Mouse (Mus musculus) skeletal muscle tissue, adult 2 months (tissue): ENCODE results near the gene Cfap20.
A peak's percentile ranks its signal among the peaks of the same experiment; 100 is the strongest.
"Not testable (repeated sequence)": the region's sequence is repeated elsewhere in the genome, so short reads cannot be mapped to it uniquely, and the experiment has no call there.

ENCODE experiments used
- DNase-seq: peaks from one replicate; pipeline ENCODE4 v3.0.0-alpha.2; 2012; ENCODE audit warnings: low read depth, low spot score

The Cfap20 gene

GRCm38 (mm10) chr8:95422193-95422810 lies 12.4 kb downstream of the Cfap20 start:
- no peak for DNase-seq

GRCm38 (mm10) chr8:95411309-95411972 lies 23.2 kb downstream of the Cfap20 start:
- DNase-seq: no peak

GRCm38 (mm10) chr8:95409518-95409917 lies 25.2 kb downstream of the Cfap20 start:
- no peak for DNase-seq

GRCm38 (mm10) chr8:95401091-95401490 lies 33.6 kb downstream of the Cfap20 start:
- DNase-seq: no peak

- DNase-seq: no peak
These were observed 35.5 kb downstream of the Cfap20 start for GRCm38 (mm10) chr8:95399131-95399530.

- DNase-seq: no peak
These were observed 37.5 kb downstream of the Cfap20 start for GRCm38 (mm10) chr8:95397201-95397600.

- DNase-seq: no peak
These were observed 37.9 kb downstream of the Cfap20 start for GRCm38 (mm10) chr8:95396752-95397151.

GRCm38 (mm10) chr8:95395186-95395918 lies 39.3 kb downstream of the Cfap20 start:
- no peak for DNase-seq

GRCm38 (mm10) chr8:95392604-95393003 lies 42.1 kb downstream of the Cfap20 start:
- no peak for DNase-seq

GRCm38 (mm10) chr8:95391101-95391500 lies 43.6 kb downstream of the Cfap20 start:
- no peak for DNase-seq

GRCm38 (mm10) chr8:95390312-95390711 lies 44.4 kb downstream of the Cfap20 start:
- DNase-seq: no peak

GRCm38 (mm10) chr8:95387936-95388335 lies 46.7 kb downstream of the Cfap20 start:
- no peak for DNase-seq

GRCm38 (mm10) chr8:95387221-95387620 lies 47.4 kb downstream of the Cfap20 start:
- DNase-seq: no peak

GRCm38 (mm10) chr8:95386037-95386436 lies 48.6 kb downstream of the Cfap20 start:
- DNase-seq: no peak

- no peak for DNase-seq
These were observed 50.2 kb downstream of the Cfap20 start for GRCm38 (mm10) chr8:95384501-95384900.

GRCm38 (mm10) chr8:95381595-95381994 lies 53.1 kb downstream of the Cfap20 start:
- no peak for DNase-seq

- peak; percentile 26 for DNase-seq
These were observed 53.7 kb downstream of the Cfap20 start for GRCm38 (mm10) chr8:95380953-95381352.

- DNase-seq: not testable (repeated sequence)
These were observed 55.7 kb downstream of the Cfap20 start for GRCm38 (mm10) chr8:95378928-95379327.

GRCm38 (mm10) chr8:95377863-95378291 lies 56.8 kb downstream of the Cfap20 start:
- peak; percentile 79 for DNase-seq

GRCm38 (mm10) chr8:95377101-95377500 lies 57.6 kb downstream of the Cfap20 start:
- no peak for DNase-seq

- DNase-seq: peak; percentile 48
These were observed 58.2 kb downstream of the Cfap20 start for GRCm38 (mm10) chr8:95376309-95376999.

GRCm38 (mm10) chr8:95375374-95375930 lies 59.2 kb downstream of the Cfap20 start:
- no peak for DNase-seq
